Mouse (Mus musculus): ENCODE results near the gene Tfap2e.

The Tfap2e gene

DNA sequence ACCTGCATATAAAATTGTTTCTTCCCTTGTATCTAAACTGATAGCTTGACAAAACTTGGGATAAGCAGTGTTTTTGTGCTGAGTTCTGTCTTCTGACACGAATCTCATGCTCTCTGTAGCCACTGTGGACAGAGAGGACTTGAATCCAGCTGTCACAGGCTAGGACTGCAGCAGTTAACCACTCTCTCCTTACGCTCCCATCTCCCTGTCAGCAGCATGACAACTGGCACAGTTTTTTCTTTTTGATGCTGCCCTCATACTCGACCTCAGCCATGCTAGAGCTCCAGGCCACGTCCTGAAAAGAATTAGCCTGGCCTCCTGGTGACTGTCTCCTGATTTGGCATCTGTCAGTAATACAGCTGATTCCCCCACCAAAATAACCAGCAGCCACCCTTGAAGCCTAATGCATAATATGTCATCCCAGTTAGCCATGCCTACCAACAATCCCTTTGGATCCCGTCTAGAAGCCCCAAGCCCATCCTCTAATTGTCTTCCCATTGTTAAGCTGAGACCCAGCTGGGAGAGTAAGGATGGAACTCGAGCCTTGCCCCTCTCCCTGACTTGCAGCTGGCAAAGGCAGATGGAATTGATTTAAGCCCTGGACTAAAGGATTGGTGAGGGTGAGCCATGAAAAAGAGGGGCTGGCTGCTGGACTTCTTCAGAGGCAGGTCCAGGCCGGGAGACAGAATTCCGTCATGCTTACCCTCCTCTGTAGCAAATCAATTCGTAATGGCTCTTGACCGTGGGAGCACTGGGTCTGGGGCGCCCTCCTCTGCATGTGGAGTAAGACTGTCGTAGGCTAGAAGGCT is 29.2 kb downstream of the Tfap2e start:
- no peak for DNase-seq (ENCODE audit: low spot score in 2 of 2)

DNA sequence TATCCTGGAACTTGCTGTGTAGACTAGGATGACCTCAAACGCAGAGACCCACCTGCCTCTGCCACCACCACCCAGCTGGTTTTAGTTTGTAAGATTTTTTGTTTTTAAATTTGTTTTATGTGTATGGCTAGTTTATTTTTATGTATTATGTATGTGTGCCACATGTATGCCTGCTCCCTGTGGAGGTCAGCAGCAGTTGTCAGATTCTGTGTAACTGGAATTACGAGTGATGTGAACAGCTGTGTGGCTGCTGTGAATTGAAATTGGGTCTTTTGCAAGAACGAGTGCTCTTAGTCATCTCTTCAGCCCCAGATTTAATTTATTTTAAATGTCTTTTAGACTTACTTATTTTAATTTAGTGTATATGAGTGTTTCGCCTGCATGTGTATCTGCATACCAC is 39.1 kb downstream of the Tfap2e start:
- no peak for DNase-seq (ENCODE audit: low spot score in 2 of 2)

DNA sequence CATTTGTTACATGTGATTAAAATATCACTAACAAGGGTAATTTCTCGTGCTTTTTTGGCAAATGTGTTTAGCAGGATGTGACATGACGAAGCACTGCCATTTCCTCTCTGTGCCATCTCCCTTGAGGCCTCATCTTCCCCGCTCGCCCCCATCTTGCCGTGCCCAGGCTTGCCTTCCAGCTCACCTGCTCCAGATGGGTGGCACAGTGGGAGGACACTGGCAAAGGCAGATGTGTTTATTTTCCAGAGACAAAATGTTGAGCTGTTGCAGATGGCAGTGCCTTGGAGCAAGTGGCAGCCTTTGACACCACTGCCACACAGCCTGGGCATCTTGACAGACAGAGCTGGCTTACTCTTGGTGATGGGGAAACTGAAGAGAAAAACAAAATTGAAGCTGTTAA is 43.0 kb downstream of the Tfap2e start:
- no peak for DNase-seq (ENCODE audit: low spot score in 2 of 2)

DNA sequence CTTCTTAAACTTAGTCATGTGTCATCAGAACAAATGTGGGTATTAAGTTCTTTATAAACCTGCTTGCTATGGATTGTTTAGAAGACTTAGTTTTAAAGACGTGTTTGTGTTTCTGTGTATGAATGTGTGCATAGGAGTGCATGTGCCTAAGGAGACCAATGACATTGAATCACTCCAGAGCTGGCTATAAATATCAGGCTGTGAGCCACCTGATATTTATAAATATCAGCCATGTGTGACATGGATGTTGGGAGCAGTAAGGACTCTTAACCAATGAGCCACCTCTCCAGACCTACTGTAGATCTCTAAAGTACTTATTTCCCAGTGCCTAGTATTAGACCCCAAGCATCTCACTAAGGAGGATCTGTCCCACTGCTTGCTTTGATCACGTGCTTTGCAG is 46.6 kb downstream of the Tfap2e start:
- no peak for DNase-seq (ENCODE audit: low spot score in 2 of 2)

DNA sequence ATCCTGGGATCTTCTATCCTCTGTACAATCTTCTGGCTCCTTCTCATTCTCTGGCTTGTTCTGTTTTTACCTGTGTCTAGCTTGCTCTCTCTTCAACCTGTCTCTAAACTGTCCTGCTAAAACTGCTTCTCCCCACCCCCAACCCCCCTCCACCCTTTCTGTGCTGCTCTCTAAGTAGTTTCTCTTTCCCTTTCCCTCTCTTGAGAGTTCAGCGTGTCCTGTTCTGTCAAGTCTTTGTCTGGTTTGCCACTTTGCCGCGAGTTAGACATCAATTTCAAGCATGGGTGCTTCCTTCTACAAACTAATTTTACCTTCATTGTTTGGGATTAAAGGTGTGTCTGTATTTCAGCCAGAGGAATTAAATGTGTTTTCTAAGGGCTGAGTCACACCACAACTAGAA is 53.0 kb downstream of the Tfap2e start:
- no peak for DNase-seq (ENCODE audit: low spot score in 2 of 2)

DNA sequence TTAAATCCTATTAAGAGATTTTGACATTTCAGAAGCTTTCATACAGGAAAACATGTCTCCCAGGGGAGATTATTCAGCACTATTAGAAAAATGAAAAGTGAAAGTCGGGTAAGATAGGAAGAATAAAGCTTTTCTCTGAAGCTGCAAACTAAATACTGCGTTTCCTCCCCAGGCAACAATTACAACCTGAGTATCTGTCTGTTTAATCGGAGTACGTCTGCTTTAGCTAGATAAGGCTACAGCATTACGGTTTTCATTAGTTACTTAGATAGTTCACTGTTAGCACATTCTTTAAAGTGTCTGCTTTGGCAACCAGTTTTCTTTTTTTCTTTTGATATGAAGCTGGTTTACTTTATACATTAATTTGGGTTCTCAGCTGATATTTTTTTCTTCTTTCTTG is 53.7 kb downstream of the Tfap2e start:
- DNase-seq (ENCODE audit: low spot score in 2 of 2): no peak

DNA sequence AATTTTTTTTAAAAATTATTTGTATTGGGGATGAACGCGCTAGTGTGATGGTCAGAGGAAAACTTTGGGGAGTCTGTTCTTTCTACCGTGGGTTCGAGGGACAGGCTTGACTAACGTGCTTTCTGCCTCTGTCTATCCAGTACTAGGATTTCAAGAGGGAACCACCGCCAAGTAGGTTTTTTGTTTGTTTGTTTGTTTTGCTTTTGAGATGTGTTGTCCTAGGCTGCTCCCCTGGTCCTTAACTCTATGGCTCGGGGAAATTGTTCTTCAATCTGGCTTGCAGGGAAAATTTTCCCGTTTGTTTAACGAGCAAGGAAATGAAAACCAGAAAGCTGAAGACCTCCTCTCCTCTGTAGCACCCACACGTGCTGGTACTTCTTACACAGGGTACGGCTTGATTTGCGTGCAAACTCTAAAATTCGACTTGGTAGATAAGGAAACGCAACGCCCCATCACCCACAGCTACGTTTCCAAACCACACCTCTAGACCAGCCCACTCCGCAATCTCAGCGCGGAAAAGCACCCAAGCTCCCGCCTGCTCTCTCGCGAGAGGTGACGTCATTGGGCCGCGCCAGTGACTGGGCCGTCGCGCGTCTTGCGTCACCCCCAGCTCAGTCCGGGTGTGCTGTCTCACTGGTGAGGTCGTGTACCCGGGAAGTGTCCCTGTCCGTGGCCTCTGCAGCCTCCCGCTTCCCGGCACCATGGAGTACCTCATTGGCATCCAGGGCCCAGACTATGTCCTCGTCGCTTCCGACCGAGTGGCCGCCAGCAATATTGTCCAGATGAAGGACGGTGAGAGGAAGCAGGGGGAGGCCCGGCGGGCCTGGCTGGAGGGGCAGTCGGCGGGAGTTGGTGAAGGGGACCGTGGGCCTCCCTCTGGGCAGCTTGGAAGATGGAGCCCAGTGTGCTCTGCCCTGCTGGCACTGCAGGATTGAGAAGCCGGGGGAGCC is 58.7 kb downstream of the Tfap2e start, which contains the start of gene Psmb2:
Psmb2 (plus strand) TSS at position 577 of the 950 bp plus-strand sequence.
- peak; percentile 98 to 99 for DNase-seq (ENCODE audit: low spot score in 2 of 2)

DNA sequence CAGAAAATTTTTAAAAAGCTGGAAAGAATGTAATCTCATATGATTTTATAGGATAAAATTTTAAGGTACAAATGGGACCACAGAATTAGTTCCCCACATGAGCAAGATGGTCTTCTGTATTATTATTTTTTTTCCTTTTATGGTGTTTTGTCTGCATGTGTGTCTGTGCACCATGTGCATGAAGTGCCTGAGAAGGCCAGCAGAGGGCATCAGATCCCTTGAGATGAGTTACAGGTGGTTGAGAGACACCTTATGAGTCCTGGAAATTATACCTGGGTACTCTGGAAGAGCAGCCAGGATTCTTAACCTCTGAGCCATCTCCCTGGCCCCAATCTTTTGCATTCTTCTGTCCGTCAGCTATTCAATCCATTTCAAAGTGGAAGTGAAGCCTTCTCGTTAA is 69.0 kb downstream of the Tfap2e start:
- no peak for DNase-seq (ENCODE audit: low spot score in 2 of 2)

Data from right cerebral cortex, postnatal 10 days (tissue).